Mouse (Mus musculus): ENCODE results near the gene Nudcd3. TPM values are rescaled to one million over a fixed set of nuclear protein-coding genes. Genes with fewer than 3 reads are reported as not detected.

Nudcd3 gene
- polyA plus RNA-seq, 1 experiment from 2014 or later, result 26.1 TPM

- no peaks in the 10 kb centered on the region for H3K36me3 ChIP-seq (ENCODE audit: inconsistent target)
- no peak overlapping the region for H3K27ac ChIP-seq
- WGBS (ENCODE audit: missing documents), result 54% methylated on average over 9 of the region's 9 CpGs
These were observed 133.1 kb downstream of the Nudcd3 start for GRCm38 (mm10) chr11:6067160-6067559.

DNA sequence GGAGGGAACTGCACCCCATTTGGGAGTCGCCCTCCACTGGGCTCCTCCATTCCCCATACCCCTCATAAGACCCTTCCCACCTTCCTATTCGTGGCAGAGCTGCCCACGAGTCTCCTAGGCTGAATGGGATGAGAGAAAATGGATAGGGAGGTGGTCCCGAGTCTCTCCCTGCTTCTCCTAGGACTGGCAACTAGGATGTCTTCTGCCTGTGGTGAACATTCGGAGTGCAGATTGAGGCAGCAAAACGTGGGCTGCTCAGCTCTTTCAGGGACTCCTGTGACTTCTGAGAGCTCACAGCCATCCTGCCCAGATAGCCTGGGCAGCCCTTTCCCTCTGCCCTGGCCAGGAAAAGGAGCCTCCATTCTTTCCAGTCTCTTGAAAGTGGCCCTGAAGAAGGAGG, 134.0 kb downstream of the Nudcd3 start, which contains the start of gene Camk2b:
Gene Camk2b (minus strand): TSS at position 187 of the 400 bp plus-strand sequence.
- no peaks in the 10 kb centered on the region for H3K36me3 ChIP-seq (ENCODE audit: inconsistent target)
- no peak within 1 kb of the TSS for H3K4me3 ChIP-seq (ENCODE audit: inconsistent target)
- H3K79me2 ChIP-seq (ENCODE audit: inconsistent target), result no peaks in the 10 kb centered on the region
- 31% methylated on average over 6 of the region's 6 CpGs for WGBS (ENCODE audit: missing documents)
- H3K27ac ChIP-seq, result no peak within 1 kb of the TSS

More at GRCm38 (mm10) chr11:6067160-6067559, 133.1 kb downstream of the Nudcd3 start:
- H3K79me2 ChIP-seq (ENCODE audit: inconsistent target), result no peaks in the 10 kb centered on the region
- H3K4me3 ChIP-seq (ENCODE audit: inconsistent target), result no peak overlapping the region

DNA sequence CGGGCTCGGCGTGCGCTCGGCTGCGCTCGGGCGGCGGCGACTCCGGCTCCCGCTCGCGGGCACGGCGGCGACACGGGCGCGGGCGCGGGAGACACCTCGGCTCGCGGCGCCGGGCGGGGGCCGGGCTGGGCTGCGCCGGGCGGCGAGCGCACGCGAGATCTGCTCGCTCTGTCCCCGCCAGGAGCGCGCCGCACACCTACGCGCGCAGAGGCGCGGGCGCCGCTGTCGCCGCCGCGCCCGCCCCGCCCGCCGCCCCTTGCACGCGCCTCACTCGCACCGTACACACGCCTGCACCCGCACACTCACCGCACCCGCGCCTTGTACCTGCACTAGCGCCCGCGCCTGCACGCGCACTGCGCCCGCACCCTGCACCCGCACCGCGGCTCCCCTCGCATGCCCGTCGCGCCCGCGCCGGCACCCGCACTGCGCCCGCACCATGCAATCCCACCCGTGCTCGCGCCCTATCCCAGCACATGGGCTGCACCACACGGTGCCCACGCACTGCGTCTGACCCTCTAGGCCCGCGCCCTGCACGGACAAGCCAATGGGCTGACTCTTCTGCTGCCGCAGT, 134.6 kb downstream of the Nudcd3 start:
- no peak overlapping the region for H3K4me3 ChIP-seq (ENCODE audit: inconsistent target)

GRCm38 (mm10) chr11:6065046-6065521, 135.1 kb downstream of the Nudcd3 start:
- no peak overlapping the region for H3K27ac ChIP-seq
- H3K4me3 ChIP-seq (ENCODE audit: inconsistent target), result no peak overlapping the region
- 3% methylated on average over 49 of the region's 55 CpGs for WGBS (ENCODE audit: missing documents)
- no peaks in the 10 kb centered on the region for H3K79me2 ChIP-seq (ENCODE audit: inconsistent target)
- no peaks in the 10 kb centered on the region for H3K36me3 ChIP-seq (ENCODE audit: inconsistent target)

More for the DNA sequence above, 134.6 kb downstream of the Nudcd3 start:
- no peaks in the 10 kb centered on the region for H3K79me2 ChIP-seq (ENCODE audit: inconsistent target)
- no peaks in the 10 kb centered on the region for H3K36me3 ChIP-seq (ENCODE audit: inconsistent target)
- 2% methylated on average over 56 of the region's 95 CpGs for WGBS (ENCODE audit: missing documents)
- H3K27ac ChIP-seq, result no peak overlapping the region

DNA sequence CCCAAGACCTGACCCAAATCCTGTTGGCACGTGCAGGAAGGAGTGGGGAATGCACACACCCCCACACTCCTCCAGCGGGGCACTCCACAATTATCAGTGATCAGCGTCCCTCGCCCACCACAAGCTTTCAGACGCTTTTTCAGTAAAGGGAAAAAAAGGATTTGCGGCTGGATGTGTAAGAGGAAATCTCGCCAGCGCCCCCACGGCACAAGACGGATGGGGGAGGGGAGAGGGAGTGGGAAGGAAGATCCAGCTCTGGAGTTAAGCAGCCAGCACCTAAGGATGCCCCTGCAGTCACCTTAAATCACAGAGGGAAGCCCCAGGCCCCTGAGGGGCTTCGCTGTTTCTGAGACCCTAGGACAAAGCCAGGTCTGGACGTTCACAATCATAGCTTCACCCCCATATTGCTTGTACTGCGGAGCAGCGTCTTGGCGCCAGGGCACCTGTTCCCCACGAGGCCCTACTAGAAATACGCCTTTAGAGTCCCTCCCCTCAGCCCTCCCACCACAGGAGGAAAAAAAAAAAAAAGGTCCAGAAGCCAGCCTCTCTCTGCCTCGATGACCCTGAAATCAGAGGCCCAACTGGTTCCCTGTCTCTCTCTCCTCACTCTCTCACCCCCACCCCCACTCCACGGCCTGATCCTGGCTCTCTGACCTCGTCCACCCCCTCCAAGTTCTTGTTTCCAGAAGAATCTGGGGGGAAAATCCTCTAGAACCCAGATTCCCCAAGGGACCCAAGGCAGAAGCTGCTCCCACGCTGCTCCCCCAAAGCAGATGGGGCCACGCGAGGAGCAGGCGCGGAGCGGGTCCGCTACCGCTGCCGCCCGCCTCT, 135.8 kb downstream of the Nudcd3 start:
- H3K27ac ChIP-seq, result no peak overlapping the region
- no peaks in the 10 kb centered on the region for H3K79me2 ChIP-seq (ENCODE audit: inconsistent target)
- H3K36me3 ChIP-seq (ENCODE audit: inconsistent target), result no peaks in the 10 kb centered on the region
- 10% methylated on average over 30 of the region's 30 CpGs for WGBS (ENCODE audit: missing documents)
- H3K4me3 ChIP-seq (ENCODE audit: inconsistent target), result no peak overlapping the region

DNA sequence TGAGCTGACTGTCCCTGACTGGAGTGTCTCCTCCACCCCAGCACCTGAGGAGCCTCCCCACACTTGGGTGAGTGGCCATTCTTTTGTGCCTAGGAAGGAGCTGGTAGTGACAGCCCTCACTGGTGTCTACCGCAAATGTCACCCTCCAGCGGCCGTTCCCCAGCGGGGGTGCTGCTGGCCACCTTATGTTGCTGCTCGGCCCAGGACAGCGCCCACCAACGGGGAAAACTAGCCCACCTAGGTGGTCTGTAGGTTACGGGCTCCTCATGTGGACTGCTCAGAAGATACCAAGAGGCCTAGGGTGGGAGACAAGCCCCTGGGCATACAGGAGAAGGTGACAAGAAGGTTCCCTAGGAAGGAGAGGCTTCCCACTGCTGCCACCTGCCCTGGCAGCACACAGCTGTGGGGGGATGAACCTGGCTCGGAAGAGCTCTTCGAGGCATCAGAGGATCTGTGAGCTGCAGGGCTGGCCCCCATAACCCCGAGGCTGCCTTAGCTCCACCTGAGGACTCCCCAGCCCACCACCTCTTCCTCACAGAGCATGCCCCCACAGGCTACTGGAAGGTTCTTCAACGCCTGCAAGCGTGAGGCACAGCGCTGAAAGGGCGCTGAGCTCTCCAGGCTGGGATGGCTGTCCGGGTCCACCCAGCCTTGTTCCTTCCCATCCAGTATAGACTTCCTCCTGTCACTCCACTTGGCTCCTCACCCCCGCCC, 136.6 kb downstream of the Nudcd3 start:
- WGBS (ENCODE audit: missing documents), result 43% methylated on average over 17 of the region's 17 CpGs
- no peaks in the 10 kb centered on the region for H3K36me3 ChIP-seq (ENCODE audit: inconsistent target)
- H3K79me2 ChIP-seq (ENCODE audit: inconsistent target), result no peaks in the 10 kb centered on the region
- H3K27ac ChIP-seq, result no peak overlapping the region
- H3K4me3 ChIP-seq (ENCODE audit: inconsistent target), result no peak overlapping the region

DNA sequence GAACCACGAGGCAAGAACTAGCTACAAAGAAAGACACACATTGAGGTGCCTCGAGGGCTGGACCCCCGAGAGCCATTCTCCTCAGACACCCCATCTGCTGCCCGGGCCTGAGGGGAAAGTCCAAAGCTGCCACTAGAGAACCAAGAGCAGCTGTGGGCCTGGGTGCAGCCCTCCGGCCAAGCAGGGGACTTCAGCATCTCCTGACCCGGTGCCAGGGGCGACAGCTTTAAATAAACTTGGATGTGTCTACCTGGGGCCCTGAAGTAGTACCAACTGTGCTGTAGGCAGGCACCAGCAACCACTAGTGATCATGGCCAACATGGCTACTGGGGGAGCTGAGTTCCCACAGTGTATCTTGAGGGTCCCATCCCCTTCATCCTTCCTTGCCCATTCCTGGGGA, 137.2 kb downstream of the Nudcd3 start:
- 85% methylated on average over 7 of the region's 7 CpGs for WGBS (ENCODE audit: missing documents)

DNA sequence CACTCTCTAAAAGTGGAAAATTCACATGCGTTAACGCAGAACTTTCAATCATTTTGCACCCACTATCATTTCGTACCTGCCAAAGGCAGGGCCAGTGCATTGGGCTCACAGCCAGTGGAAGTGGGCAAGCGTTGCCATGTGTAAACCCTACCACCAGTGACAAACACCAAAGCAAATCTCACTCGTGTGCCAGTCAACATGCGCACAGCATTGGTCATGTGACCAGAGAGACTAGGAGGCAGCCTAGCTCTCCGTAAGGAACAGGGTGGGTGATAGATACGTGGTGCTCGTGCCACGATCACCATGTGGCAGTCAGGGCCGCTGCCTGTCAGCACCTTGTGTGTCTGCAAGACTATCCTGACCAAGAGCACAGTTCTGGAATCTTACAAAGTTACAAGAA, 137.9 kb downstream of the Nudcd3 start:
- Histone ChIP-seq H3K4me3 (ENCODE audit: inconsistent target) (no peak overlapping the region), H3K36me3 (ENCODE audit: inconsistent target) (no peaks in the 10 kb centered on the region), H3K79me2 (ENCODE audit: inconsistent target) (no peaks in the 10 kb centered on the region), H3K27ac (no peak overlapping the region)
- WGBS (ENCODE audit: missing documents), result 91% methylated on average over 11 of the region's 11 CpGs

More for the DNA sequence above, 137.2 kb downstream of the Nudcd3 start:
- no peak overlapping the region for H3K27ac ChIP-seq
- no peaks in the 10 kb centered on the region for H3K79me2 ChIP-seq (ENCODE audit: inconsistent target)
- no peak overlapping the region for H3K4me3 ChIP-seq (ENCODE audit: inconsistent target)
- H3K36me3 ChIP-seq (ENCODE audit: inconsistent target), result no peaks in the 10 kb centered on the region

DNA sequence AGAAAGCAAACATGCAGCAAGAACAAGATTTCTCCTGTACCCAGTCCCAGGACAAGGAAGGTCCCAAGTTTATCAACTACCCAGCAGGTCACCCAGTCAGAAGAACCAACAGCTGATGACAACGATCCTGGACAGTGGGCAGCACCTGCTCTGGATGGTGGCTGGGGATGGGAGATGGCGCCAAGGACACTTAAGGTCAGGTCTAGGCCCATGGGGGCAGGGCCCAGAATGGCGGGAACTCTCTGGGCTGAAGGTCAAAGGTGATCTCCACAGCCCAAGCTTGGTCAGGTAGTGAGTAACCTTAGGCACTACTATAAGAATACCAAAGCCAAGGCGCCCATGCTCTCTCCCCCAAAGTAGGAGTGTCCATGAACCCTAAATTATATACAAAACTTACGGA, 138.3 kb downstream of the Nudcd3 start:
- 96% methylated on average over 5 of the region's 5 CpGs for WGBS (ENCODE audit: missing documents)
- no peaks in the 10 kb centered on the region for H3K79me2 ChIP-seq (ENCODE audit: inconsistent target)
- H3K4me3 ChIP-seq (ENCODE audit: inconsistent target), result no peak overlapping the region
- H3K27ac ChIP-seq, result no peak overlapping the region
- H3K36me3 ChIP-seq (ENCODE audit: inconsistent target), result no peaks in the 10 kb centered on the region

GRCm38 (mm10) chr11:6059162-6059561, 141.1 kb downstream of the Nudcd3 start:
- WGBS (ENCODE audit: missing documents), result 91% methylated on average over 6 of the region's 10 CpGs

More at GRCm38 (mm10) chr11:6059162-6059561, 141.1 kb downstream of the Nudcd3 start:
- Histone ChIP-seq H3K4me3 (ENCODE audit: inconsistent target) (no peak overlapping the region), H3K36me3 (ENCODE audit: inconsistent target) (no peaks in the 10 kb centered on the region), H3K79me2 (ENCODE audit: inconsistent target) (no peaks in the 10 kb centered on the region), H3K27ac (no peak overlapping the region)

Other genes with a start within 250 kb of the Nudcd3 start
- 70.9 to 138 TPM (median 77.0 TPM) in 3 replicates for gene Ykt6, start 244.7 kb downstream of the Nudcd3 start, polyA plus RNA-seq (2018)
- 0.38 to 1.3 TPM (median 0.62 TPM) in 3 replicates for gene Camk2b, start 134.1 kb downstream of the Nudcd3 start, polyA plus RNA-seq (2018)
- not detected in 3 replicates for gene A730071L15Rik, start 386 bp downstream of the Nudcd3 start, polyA plus RNA-seq (2018)
- gene Npc1l1, start 29.7 kb upstream of the Nudcd3 start, polyA plus RNA-seq (2018), result 0.03 TPM in 1 of 3 replicates, not detected in the others
- 13.2 to 43.0 TPM (median 17.6 TPM) in 3 replicates for gene Ddx56, start 67.4 kb upstream of the Nudcd3 start, polyA plus RNA-seq (2018)
- 45.3 to 56.5 TPM (median 55.9 TPM) in 3 replicates for gene Tmed4, start 74.5 kb upstream of the Nudcd3 start, polyA plus RNA-seq (2018)
- gene Ogdh, start 91.2 kb upstream of the Nudcd3 start, polyA plus RNA-seq (2018), result 73.2 to 90.4 TPM (median 78.8 TPM) in 3 replicates
- gene Zmiz2, start 188.7 kb upstream of the Nudcd3 start, polyA plus RNA-seq (2018), result 38.6 to 57.7 TPM (median 48.1 TPM) in 3 replicates
- 1,329 to 2,132 TPM (median 1,766 TPM) in 3 replicates for gene Ppia, start 215.0 kb upstream of the Nudcd3 start, polyA plus RNA-seq (2018)
- gene H2afv, start 244.0 kb upstream of the Nudcd3 start, polyA plus RNA-seq (2018), result 15.4 to 35.4 TPM (median 22.4 TPM) in 3 replicates

Data from macrophage (primary cell).